Mouse (Mus musculus): ENCODE data around the gene Gpc4.

The Gpc4 gene

GRCm38 (mm10) chrX:52164738-52165554 lies at the start of gene Gpc4:
TSS of gene Gpc4 (minus strand) at chrX:52165252.
- DNase-seq (ENCODE audit: low spot score in 2 of 2): peak; percentile 21 to 58

GRCm38 (mm10) chrX:52212846-52213245 lies 47.8 kb upstream of the Gpc4 start:
- DNase-seq (ENCODE audit: low spot score in 2 of 2): no peak

- no peak for DNase-seq (ENCODE audit: low spot score in 2 of 2)
Observed at GRCm38 (mm10) chrX:52199836-52200235, 34.8 kb upstream of the Gpc4 start.

- peak in 1 of 2 experiments; percentile 9 for DNase-seq (ENCODE audit: low spot score in 2 of 2)
Observed at GRCm38 (mm10) chrX:52193311-52193968, 28.4 kb upstream of the Gpc4 start.

- DNase-seq (ENCODE audit: low spot score in 2 of 2): no peak
Observed at GRCm38 (mm10) chrX:52189094-52189493, 24.0 kb upstream of the Gpc4 start.

DNA sequence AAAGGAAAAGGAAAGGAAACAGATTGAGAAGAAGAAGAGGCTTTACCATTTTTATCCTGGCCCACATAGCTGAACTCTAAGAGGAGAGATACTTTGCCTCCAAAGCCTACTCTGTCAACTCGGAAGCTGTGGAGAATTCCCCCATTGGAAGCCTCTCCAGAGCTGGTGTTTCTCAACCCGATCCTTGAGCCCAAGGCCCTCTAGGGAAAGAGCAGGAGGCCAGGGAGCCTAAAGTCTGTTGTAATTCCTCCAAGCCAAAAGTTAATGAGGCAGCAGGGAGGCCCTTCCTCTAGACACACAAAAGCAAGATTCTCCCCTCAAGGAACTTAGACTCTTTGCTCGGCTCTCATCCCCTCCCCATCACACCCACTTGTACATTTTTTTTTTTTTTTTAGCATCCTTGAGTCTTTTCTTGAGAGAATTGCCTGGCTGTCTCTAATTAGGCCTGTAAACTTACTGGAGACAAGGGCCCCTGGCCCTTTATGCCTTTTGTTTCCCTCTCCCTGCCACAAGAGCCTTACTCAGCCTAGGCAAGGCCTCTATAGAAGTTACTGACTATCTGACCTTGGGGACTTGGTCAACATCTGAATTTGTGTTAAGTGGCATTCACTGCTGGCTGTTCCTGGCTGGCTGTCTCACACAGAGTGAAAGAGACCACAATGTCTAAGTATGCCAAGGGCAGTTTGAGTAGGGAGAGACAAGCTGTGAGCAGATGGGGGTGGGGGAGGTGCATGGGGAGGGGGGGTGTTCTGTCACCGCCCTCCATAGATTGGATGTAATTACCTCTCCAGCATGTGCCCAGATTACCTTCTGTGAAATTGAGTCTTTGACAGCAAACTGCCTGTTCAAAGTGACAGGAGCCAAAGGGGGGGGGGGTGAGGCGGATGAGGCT lies 18.7 kb upstream of the Gpc4 start:
- peak in 1 of 2 experiments; percentile 4 for DNase-seq (ENCODE audit: low spot score in 2 of 2)

DNA sequence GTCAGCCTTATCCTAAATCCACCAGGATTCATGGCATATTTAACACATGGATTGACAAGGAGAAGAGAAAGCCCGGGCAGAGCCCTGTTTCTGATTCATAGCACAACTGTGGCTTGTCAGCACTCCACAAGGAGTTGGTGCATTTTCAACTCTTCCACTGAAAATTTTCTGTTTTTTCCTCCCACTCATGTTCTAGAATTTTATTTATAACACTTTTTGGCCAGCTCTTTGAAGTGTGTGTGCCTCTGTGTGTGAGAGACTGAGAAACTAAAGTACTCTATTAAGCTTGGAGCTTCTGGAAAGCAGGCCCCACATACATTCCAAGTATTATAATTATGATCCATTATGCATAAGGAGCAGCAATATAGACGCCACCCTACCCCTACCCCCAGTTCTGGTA lies 16.3 kb upstream of the Gpc4 start:
- no peak for DNase-seq (ENCODE audit: low spot score in 2 of 2)

GRCm38 (mm10) chrX:52177067-52177466 lies 12.0 kb upstream of the Gpc4 start:
- DNase-seq (ENCODE audit: low spot score in 2 of 2): no peak

GRCm38 (mm10) chrX:52167519-52168244 lies 2.6 kb upstream of the Gpc4 start:
- DNase-seq (ENCODE audit: low spot score in 2 of 2): no peak

- no peak for DNase-seq (ENCODE audit: low spot score in 2 of 2)
Observed at GRCm38 (mm10) chrX:52165555-52165938, 495 bp upstream of the Gpc4 start.

- peak in 1 of 2 experiments; percentile 8 for DNase-seq (ENCODE audit: low spot score in 2 of 2)
Observed at GRCm38 (mm10) chrX:52164134-52164737, 816 bp downstream of the Gpc4 start.

DNA sequence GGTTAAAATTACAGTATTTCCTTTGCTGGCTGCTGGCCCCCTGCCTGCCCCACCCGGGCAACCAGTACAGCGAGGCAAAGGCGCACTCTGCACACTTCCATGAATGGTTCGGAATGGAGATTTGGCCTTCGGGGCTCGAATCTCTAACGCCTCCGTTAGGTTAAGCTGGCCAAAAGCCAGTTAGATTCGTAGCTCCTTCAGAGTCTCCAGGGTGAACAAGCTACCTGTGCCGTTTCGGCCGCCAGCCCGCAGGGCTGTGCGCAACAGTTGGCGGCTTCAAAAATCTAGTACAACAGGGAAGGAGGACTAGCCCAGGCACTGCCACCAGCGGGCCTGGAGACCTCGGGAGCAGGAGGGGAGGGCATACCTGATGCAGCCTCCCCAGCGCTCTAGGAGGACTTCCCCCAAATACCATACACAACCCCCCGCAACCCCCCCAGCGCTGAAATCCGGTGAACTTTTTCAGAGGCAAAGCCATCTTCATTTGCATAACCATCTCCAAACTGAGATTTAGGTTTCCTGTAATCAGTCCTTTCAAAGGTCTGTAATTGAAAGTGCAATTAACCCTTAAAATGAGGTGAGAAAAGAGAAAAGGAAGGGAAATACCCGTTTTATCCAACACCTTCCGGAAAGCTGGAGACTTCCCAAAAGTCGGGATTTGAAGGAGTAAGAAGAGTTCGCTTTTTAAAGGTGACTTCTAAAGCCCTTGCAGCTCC lies 1.5 kb downstream of the Gpc4 start:
- DNase-seq (ENCODE audit: low spot score in 2 of 2): no peak

DNA sequence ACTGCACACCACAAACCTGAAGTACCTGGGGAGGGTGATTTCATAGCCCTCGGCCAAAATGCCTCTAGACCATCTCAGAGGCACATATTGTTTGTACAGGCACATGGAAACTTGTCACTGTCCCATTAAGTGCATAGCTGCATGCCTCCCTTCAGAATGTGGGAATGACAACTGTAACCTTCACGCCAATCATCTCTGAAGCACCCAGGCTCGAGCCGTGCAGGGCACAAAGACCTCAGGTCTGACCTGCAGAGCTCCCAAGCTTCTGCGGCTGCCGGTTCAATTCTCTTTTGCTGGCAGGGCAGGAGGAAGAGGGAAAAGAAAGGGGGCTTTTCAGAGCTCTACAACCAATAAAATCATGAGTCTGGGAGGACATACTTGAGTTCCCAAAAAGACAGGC lies 2.3 kb downstream of the Gpc4 start:
- no peak for DNase-seq (ENCODE audit: low spot score in 2 of 2)

- DNase-seq (ENCODE audit: low spot score in 2 of 2): no peak
Observed at GRCm38 (mm10) chrX:52162206-52162605, 2.8 kb downstream of the Gpc4 start.

GRCm38 (mm10) chrX:52159621-52160020 lies 5.4 kb downstream of the Gpc4 start:
- DNase-seq (ENCODE audit: low spot score in 2 of 2): no peak

DNA sequence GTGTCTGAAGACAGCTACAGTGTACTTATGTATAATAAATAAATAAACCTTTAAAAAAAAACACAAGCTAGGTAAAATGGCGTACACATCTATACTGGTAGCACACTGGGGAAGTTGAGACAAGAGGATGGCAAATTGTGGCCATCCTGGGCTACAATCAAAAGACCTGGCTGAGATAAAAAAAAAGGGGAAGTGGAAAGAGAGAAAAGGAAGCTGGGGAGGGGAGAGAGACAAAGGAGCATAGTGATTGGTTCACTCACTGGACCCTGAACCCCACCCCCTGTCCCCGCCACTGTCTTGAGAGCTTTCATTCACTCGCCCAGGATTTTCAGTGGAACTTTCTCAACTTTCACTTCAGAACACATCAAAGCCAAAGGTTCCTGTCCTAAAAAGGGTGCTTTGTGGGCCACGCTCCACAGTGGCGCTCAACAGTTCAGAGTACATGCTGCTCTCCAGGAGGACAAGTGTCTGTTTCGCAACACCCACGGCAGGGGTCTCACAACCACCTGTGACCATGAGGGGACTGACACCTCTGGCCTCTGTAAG lies 9.6 kb downstream of the Gpc4 start:
- DNase-seq (ENCODE audit: low spot score in 2 of 2): no peak

GRCm38 (mm10) chrX:52154821-52155220 lies 10.2 kb downstream of the Gpc4 start:
- no peak for DNase-seq (ENCODE audit: low spot score in 2 of 2)

DNA sequence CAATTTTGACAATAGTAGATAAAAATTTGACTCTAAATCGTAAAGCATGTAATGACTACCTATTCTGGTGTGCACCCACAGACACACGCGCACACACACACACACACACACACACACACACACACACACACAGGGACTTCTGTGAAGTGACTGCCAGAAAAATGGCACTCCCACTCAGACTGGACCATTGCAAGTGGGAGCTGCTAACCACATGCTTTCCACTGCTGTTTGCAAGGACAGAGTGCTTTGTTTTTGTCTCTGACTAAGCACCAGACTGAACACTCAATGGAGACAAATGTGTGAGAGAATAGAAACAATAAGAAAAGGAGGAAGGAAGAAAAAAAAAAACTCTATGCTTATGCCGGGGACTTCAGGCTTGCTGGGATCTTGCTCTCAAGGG lies 11.6 kb downstream of the Gpc4 start:
- no peak for DNase-seq (ENCODE audit: low spot score in 2 of 2)

- no peak for DNase-seq (ENCODE audit: low spot score in 2 of 2)
Observed at GRCm38 (mm10) chrX:52152961-52153360, 12.1 kb downstream of the Gpc4 start.

- no peak for DNase-seq (ENCODE audit: low spot score in 2 of 2)
Observed at GRCm38 (mm10) chrX:52151555-52151954, 13.5 kb downstream of the Gpc4 start.

Measured in cerebellum, postnatal 4 days (tissue).